Mouse (Mus musculus): Measurements from ENCODE around the gene Hist1h4m. TPM values are rescaled to one million over a fixed set of nuclear protein-coding genes. Genes with fewer than 3 reads are reported as not detected.
"Not testable (repeated sequence)": the region's sequence is repeated elsewhere in the genome, so short reads cannot be mapped to it uniquely, and the experiment has no call there.

Hist1h4m gene
- polyA plus RNA-seq (2012; rRNA removed) (not detected in 2 replicates), polyA plus RNA-seq (2014; fragmentation: Nextera tagmentation; extraction: Ambion mirVana) (not detected in 2 replicates)

DNA sequence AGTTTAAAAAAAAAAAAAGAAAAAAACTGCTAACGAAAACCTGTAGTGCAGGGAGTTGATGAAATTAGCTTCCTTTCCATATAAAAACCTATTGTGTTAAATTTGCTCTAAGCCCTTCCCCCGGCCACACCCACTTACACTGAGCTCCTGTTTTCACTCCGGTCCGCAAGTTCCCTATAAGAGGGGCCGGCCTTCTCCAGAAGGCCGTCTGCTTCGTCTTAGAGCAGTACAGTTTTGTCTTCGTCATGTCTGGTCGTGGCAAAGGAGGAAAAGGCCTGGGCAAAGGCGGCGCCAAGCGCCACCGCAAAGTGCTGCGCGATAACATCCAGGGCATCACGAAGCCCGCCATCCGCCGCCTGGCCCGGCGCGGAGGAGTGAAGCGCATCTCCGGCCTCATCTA, at the start of gene Hist1h4m:
TSS of gene Hist1h4m (plus strand) at position 208 of the 400 bp plus-strand sequence.
- H3K4me2 ChIP-seq (replicated peaks; ENCODE audit: low read depth, low read length, severe bottlenecking), result peak within 1 kb of the TSS; percentile 35; the same call in 1 of the 2 replicates
- not testable (repeated sequence) for H3K36me3 ChIP-seq (ENCODE audit: control insufficient read depth, insufficient read depth, low read length); DNase-seq (ENCODE audit: low spot score); H3K27ac ChIP-seq (replicated peaks; ENCODE audit: low read depth, low read length); H3K4me1 ChIP-seq (ENCODE audit: control insufficient read depth, insufficient read depth, low read length); H3K9me3 ChIP-seq (ENCODE audit: control insufficient read depth, low read length); H3K9ac ChIP-seq (ENCODE audit: low read depth, low read length, severe bottlenecking); H3K27me3 ChIP-seq (ENCODE audit: control insufficient read depth, insufficient read depth, low read length)
- ATAC-seq (ENCODE audit: low FRiP score, low read depth), result peak; percentile 69
- peak within 1 kb of the TSS; percentile 17; the same call in 1 of the 2 replicates for H3K4me3 ChIP-seq (replicated peaks; ENCODE audit: low read length)
- no CpG with 5 or more reads among the region's 24 CpGs for WGBS

DNA sequence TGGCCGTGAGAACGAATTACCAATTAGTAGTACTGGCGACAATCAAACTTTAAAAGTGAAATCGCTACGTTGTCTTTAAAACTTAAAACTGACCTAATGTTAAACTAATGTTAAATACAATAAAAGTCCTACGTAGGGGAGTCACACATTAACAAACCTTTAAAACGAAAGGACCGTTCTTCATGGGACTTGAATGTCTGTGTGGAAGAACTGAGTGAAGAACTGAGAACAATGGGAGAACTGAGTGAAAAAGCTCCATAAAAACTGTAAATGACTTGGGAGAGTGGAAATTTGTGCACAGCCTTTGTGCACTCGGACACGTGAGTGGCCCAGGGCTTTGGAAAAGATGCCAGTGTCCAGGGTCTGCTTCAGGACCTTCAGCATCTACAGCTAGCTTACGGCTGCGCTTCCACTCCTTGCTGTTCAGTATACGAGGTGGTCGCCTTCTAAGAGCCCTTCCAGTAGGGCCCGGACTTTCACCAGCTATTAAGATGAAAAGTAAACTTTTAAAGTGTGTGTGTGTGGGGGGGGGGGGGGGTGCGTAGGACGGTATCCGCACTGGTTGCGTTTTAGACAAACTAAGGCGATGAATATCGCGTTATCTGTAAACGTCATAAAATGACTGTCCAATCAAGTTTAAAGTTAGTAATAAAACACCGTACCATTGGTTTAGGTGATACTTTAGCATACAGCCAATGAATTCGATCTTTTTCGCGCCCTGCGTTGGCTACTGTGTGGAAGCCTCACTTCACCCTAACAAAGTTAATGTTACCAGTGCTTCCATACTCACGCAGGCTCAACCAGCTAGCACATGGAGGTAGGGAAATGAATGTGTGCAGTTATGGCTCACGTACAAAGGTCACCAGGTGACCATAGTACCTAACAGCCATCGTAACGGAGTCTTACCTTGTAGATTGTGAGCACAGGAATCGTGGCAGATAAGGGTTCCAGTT, 32.5 kb upstream of the Hist1h4m start:
- DNase-seq (ENCODE audit: low spot score) (peak; percentile 98), ATAC-seq (ENCODE audit: low FRiP score, low read depth) (peak; percentile 81)
- Histone ChIP-seq H3K4me1 (ENCODE audit: control insufficient read depth, insufficient read depth, low read length) (peaks cover 7% of the 10 kb centered on the region), H3K27me3 (ENCODE audit: control insufficient read depth, insufficient read depth, low read length) (no peaks in the 10 kb centered on the region), H3K36me3 (ENCODE audit: control insufficient read depth, insufficient read depth, low read length) (no peaks in the 10 kb centered on the region), H3K27ac (replicated peaks; ENCODE audit: low read depth, low read length) (peak overlapping the region; percentile 92), H3K4me3 (replicated peaks; ENCODE audit: low read length) (peak overlapping the region; percentile 51), H3K9ac (ENCODE audit: low read depth, low read length, severe bottlenecking) (peak overlapping the region; percentile 78), H3K9me3 (ENCODE audit: control insufficient read depth, low read length) (no peaks in the 10 kb centered on the region), H3K4me2 (replicated peaks; ENCODE audit: low read depth, low read length, severe bottlenecking) (peak overlapping the region; percentile 75)
- WGBS, result 3% methylated on average over 33 of the region's 33 CpGs
- peak; percentile 90; the same call in 1 of the 2 replicates for TF ChIP-seq POLR2A (IDR thresholded peaks at IDR 0.05; ENCODE audit: borderline replicate concordance, extremely low read depth, insufficient read depth, insufficient read length)

DNA sequence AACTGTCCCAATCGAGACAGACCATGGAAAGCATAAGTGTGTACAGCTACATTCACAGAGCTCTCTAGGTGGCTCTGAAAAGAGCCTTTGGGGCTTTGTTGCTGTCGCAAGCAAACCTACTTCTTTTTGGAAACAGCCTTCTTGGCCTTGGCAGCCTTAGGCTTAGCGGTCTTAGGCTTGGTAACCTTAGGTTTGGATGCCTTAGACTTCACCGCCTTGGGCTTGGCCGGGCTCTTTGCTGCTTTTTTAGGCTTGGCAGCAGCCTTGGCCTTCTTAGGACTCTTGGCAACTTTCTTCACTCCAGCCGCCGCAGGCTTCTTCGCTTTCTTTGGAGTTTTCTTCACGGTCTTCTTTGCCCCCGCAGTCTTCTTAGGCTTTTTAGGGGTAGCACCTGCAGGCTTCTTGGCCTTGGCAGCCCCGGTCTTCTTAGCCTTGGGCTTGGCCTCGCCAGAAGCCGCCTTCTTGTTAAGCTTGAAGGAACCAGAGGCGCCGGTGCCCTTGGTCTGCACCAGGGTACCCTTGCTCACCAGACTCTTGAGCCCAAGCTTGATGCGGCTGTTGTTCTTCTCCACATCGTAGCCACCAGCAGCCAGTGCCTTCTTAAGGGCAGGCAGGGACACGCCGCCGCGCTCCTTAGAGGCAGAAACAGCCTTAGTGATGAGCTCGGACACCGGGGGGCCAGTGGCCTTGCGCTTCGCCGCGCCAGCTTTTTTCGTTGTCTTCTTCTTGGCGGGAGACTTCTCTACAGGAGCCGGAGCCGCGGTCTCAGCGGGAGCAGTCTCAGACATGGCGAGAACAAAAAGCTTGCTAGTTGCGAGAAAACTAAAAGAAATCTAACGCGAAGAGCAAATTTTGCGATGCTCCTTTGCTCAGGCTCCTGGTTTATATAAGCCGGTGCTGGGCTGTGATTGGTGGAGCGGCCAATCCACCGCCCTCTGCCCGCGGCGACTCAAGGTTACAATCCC, 31.5 kb upstream of the Hist1h4m start, which contains the start of gene Hist1h1b:
TSS of gene Hist1h1b (minus strand) at position 859 of the 965 bp plus-strand sequence.
- TF ChIP-seq POLR2A (IDR thresholded peaks at IDR 0.05; ENCODE audit: borderline replicate concordance, extremely low read depth, insufficient read depth, insufficient read length), result peak; percentile 87; the same call in 1 of the 2 replicates
- peaks cover 12% of the 10 kb centered on the region for H3K4me1 ChIP-seq (ENCODE audit: control insufficient read depth, insufficient read depth, low read length)
- H3K27ac ChIP-seq (replicated peaks; ENCODE audit: low read depth, low read length), result peak within 1 kb of the TSS; percentile 92
- H3K36me3 ChIP-seq (ENCODE audit: control insufficient read depth, insufficient read depth, low read length), result no peaks in the 10 kb centered on the region
- peak within 1 kb of the TSS; percentile 51 for H3K4me3 ChIP-seq (replicated peaks; ENCODE audit: low read length)
- H3K9me3 ChIP-seq (ENCODE audit: control insufficient read depth, low read length), result no peaks in the 10 kb centered on the region
- ATAC-seq (ENCODE audit: low FRiP score, low read depth) (peak; percentile 17), DNase-seq (ENCODE audit: low spot score) (peak; percentile 90)
- H3K4me2 ChIP-seq (replicated peaks; ENCODE audit: low read depth, low read length, severe bottlenecking), result peak within 1 kb of the TSS; percentile 75
- WGBS, result 2% methylated on average over 44 of the region's 44 CpGs
- no peaks in the 10 kb centered on the region for H3K27me3 ChIP-seq (ENCODE audit: control insufficient read depth, insufficient read depth, low read length)
- H3K9ac ChIP-seq (ENCODE audit: low read depth, low read length, severe bottlenecking), result peak within 1 kb of the TSS; percentile 78

DNA sequence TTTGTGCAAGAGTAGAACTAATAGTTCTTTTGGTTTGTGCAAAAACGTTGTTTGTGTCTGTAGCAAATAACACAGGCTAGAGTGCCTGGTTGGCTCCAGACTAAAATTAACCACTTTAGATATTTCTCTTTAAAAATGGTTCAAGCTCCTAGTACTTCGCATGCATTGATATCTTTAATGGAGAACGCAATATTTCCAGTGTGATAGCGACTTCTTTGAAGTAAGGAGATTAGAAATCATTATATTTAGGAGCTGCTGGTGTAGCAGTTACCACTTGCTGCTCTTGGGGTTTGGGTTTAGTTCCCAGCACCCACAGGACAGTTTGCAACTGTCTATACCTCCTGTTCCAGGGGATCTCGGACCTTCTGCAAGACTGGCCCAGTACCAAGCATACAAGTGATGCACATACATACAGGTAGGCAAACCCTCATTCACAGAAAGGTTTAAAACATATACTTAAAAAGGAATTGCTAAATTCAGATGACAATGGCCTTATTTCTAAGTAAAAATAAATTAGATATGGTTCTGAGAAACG, 30.5 kb upstream of the Hist1h4m start:
- no peaks in the 10 kb centered on the region for H3K27me3 ChIP-seq (ENCODE audit: control insufficient read depth, insufficient read depth, low read length)
- no peaks in the 10 kb centered on the region for H3K36me3 ChIP-seq (ENCODE audit: control insufficient read depth, insufficient read depth, low read length)
- peaks cover 17% of the 10 kb centered on the region for H3K4me1 ChIP-seq (ENCODE audit: control insufficient read depth, insufficient read depth, low read length)
- ATAC-seq (ENCODE audit: low FRiP score, low read depth), result no peak
- TF ChIP-seq POLR2A (IDR thresholded peaks at IDR 0.05; ENCODE audit: borderline replicate concordance, extremely low read depth, insufficient read depth, insufficient read length), result no peak
- H3K9me3 ChIP-seq (ENCODE audit: control insufficient read depth, low read length), result no peaks in the 10 kb centered on the region
- H3K27ac ChIP-seq (replicated peaks; ENCODE audit: low read depth, low read length), result peak overlapping the region; percentile 92
- H3K9ac ChIP-seq (ENCODE audit: low read depth, low read length, severe bottlenecking), result 0 out of 2 replicates have a peak overlapping the region, but pooled peaks have one; percentile 4
- no peak for DNase-seq (ENCODE audit: low spot score)
- peak overlapping the region; percentile 51; the same call in 1 of the 2 replicates for H3K4me3 ChIP-seq (replicated peaks; ENCODE audit: low read length)
- H3K4me2 ChIP-seq (replicated peaks; ENCODE audit: low read depth, low read length, severe bottlenecking), result peak overlapping the region; percentile 75
- WGBS, result 39% methylated on average over 6 of the region's 6 CpGs
